Mouse (Mus musculus) MEL (cell line): ENCODE results near the gene Mei1.

ENCODE experiments used
- CTCF ChIP-seq, 3 experiments: IDR thresholded peaks in 2 of 3; conservative IDR thresholded peaks in 1 of 3; 2 replicates each; pipeline ENCODE4 v1.5.1; 2011 to 2012; ENCODE audit warnings: low read length in 3 of 3, low read depth in 2 of 3, mild to moderate bottlenecking in 2 of 3, improper control_type of control experiment in 1 of 3, inconsistent platforms in 1 of 3, mixed read lengths in 1 of 3, moderate library complexity in 1 of 3; ENCODE audit not compliant: control insufficient read depth in 1 of 3, insufficient read depth in 1 of 3, poor library complexity in 1 of 3, severe bottlenecking in 1 of 3
- EP300 ChIP-seq, 2 experiments: IDR thresholded peaks; 2 replicates each; pipeline ENCODE4 v1.6.1; 2011; ENCODE audit warnings: improper control_type of control experiment in 2 of 2, low read length in 2 of 2, low read depth in 1 of 2, mild to moderate bottlenecking in 1 of 2
- JUND ChIP-seq: IDR thresholded peaks from 2 replicates; pipeline ENCODE4 v1.6.1; 2011; ENCODE audit warnings: low read depth, mild to moderate bottlenecking, improper control_type of control experiment, low read length
- NELFE ChIP-seq: IDR thresholded peaks from 2 replicates; pipeline ENCODE4 v1.6.1; 2011; ENCODE audit warnings: low read depth, low read length, improper control_type of control experiment
- POLR2A ChIP-seq, 2 experiments: IDR thresholded peaks; 2 replicates each; pipeline ENCODE4 v1.6.1; 2011 to 2012; ENCODE audit warnings: low read length in 2 of 2, mild to moderate bottlenecking in 2 of 2, control low read depth in 1 of 2, improper control_type of control experiment in 1 of 2, low read depth in 1 of 2, moderate library complexity in 1 of 2; ENCODE audit not compliant: control insufficient read depth in 1 of 2, insufficient read depth in 1 of 2, poor library complexity in 1 of 2
- POLR2AphosphoS5 ChIP-seq: IDR thresholded peaks from 2 replicates; pipeline ENCODE4 v1.6.1; 2012; ENCODE audit warnings: low read depth, borderline replicate concordance, mild to moderate bottlenecking, inconsistent platforms, low read length, moderate library complexity, mixed read lengths
- TCF12 ChIP-seq: IDR thresholded peaks from 2 replicates; pipeline ENCODE4 v1.6.1; 2014; ENCODE audit warnings: low read depth, mild to moderate bottlenecking, inconsistent platforms, low read length, improper control_type of control experiment, moderate library complexity
- ZKSCAN1 ChIP-seq: IDR thresholded peaks from 2 replicates; pipeline ENCODE4 v1.6.1; 2012; ENCODE audit warnings: low read depth, mild to moderate bottlenecking, inconsistent platforms, low read length, improper control_type of control experiment, moderate library complexity
- ZNF384 ChIP-seq: IDR thresholded peaks from 2 replicates; pipeline ENCODE4 v1.6.1; 2012; ENCODE audit warnings: low read depth, mild to moderate bottlenecking, inconsistent platforms, low read length, improper control_type of control experiment

GRCm38 (mm10) chr15:82160731-82161640 lies 91.2 kb downstream of the Mei1 start:
- TF ChIP-seq CTCF (IDR thresholded peaks at IDR 0.05 in 2 of 3, conservative IDR thresholded peaks at IDR 0.05 in 1 of 3; ENCODE audit: control insufficient read depth in 1 of 3, insufficient read depth in 1 of 3, low read depth in 2 of 3, low read length in 3 of 3, poor library complexity in 1 of 3, severe bottlenecking in 1 of 3) (no peak), POLR2A (IDR thresholded peaks at IDR 0.05; ENCODE audit: control insufficient read depth in 1 of 2, insufficient read depth in 1 of 2, low read depth in 1 of 2, low read length in 2 of 2, poor library complexity in 1 of 2) (no peak), NELFE (no peak), TCF12 (no peak), EP300 (IDR thresholded peaks at IDR 0.05; ENCODE audit: low read depth in 1 of 2, low read length in 2 of 2) (no peak), POLR2AphosphoS5 (no peak), ZNF384 (no peak), ZKSCAN1 (no peak), JUND (no peak)
